Mouse (Mus musculus) spleen, adult 2 months (tissue): Measurements from ENCODE around the gene Myt1l. TPM values are rescaled to one million over a fixed set of nuclear protein-coding genes. Genes with fewer than 3 reads are reported as not detected.

Experiments used
- DNase-seq, 2 experiments: peaks; one replicate each; pipeline versions ENCODE4 v3.0.0 to v3.0.0-alpha.2; 2012 to 2021; ENCODE audit warnings: low spot score in 2 of 2, low read depth in 1 of 2
- H3K27ac ChIP-seq: fragments of 200-500 bp; 2 replicates; pipeline ENCODE4 v1.5.1; 2012; ENCODE audit warnings: low read length, inconsistent platforms; ENCODE audit not compliant: insufficient read depth
- H3K27me3 ChIP-seq: fragments of 200-500 bp; 2 replicates; pipeline ENCODE4 v1.6.1; 2012; ENCODE audit warnings: mild to moderate bottlenecking, moderate library complexity, low read length, inconsistent platforms; ENCODE audit not compliant: control insufficient read depth, insufficient read depth
- H3K36me3 ChIP-seq: fragments of 200-500 bp; 2 replicates; pipeline ENCODE4 v1.6.1; 2012; ENCODE audit warnings: mild to moderate bottlenecking, low read length, inconsistent platforms; ENCODE audit not compliant: control insufficient read depth, insufficient read depth
- H3K4me1 ChIP-seq: fragments of 200-500 bp; 2 replicates; pipeline ENCODE4 v1.6.1; 2011; ENCODE audit warnings: inconsistent platforms; ENCODE audit not compliant: control insufficient read depth, insufficient read depth, insufficient read length
- H3K4me3 ChIP-seq: fragments of 200-500 bp; 2 replicates; pipeline ENCODE4 v1.5.1; 2011; ENCODE audit warnings: mild to moderate bottlenecking, inconsistent platforms; ENCODE audit not compliant: insufficient read depth, insufficient read length; ENCODE audit errors: extremely low read depth
- CTCF ChIP-seq: fragments of 200-500 bp; IDR thresholded peaks from 2 replicates; pipeline ENCODE4 v1.5.1; 2011; ENCODE audit warnings: mild to moderate bottlenecking, inconsistent platforms; ENCODE audit not compliant: insufficient read depth, insufficient read length, insufficient replicate concordance; ENCODE audit errors: extremely low read depth
- POLR2A ChIP-seq: fragments of 200-500 bp; IDR thresholded peaks from 2 replicates; pipeline ENCODE4 v1.6.1; 2011; ENCODE audit warnings: low read depth, low read length, inconsistent platforms
- WGBS: fragments of 180-500 bp; shearing (Covaris S2); methylation state at CpG from one replicate; pipeline ENCODE4 v1.1.7; 2018; 5-methylcytosine and 5-hydroxymethylcytosine counted together
- polyA plus RNA-seq: library from polyadenylated mRNA; depleted of rRNA; stranded (reverse); fragments of >200 nt; gene quantifications from 2 replicates; pipeline ENCODE4 v1.2.3, GENCODE M21; 2012

The Myt1l gene
- polyA plus RNA-seq, 1 experiment = not detected

- TF ChIP-seq CTCF (no peak), POLR2A (no peak)
- DNase-seq = no peak
- Histone ChIP-seq H3K36me3 (no peaks in the 10 kb centered on the region), H3K4me3 (no peak overlapping the region), H3K27me3 (no peaks in the 10 kb centered on the region), H3K4me1 (no peaks in the 10 kb centered on the region), H3K27ac (no peak overlapping the region)
- WGBS = 55% methylated on average over 3 of the region's 3 CpGs
These were observed 17.9 kb downstream of the Myt1l start for GRCm38 (mm10) chr12:29546073-29546472.

- no peak for DNase-seq
- no peak overlapping the region for H3K4me3 ChIP-seq
- H3K27me3 ChIP-seq = no peaks in the 10 kb centered on the region
- TF ChIP-seq POLR2A (no peak), CTCF (no peak)
- H3K4me1 ChIP-seq = no peaks in the 10 kb centered on the region
- WGBS = 72% methylated on average over 5 of the region's 5 CpGs
- H3K27ac ChIP-seq = no peak overlapping the region
- H3K36me3 ChIP-seq = no peaks in the 10 kb centered on the region
These were observed 18.9 kb downstream of the Myt1l start for GRCm38 (mm10) chr12:29547112-29547511.

GRCm38 (mm10) chr12:29547755-29548154 lies 19.6 kb downstream of the Myt1l start:
- H3K4me1 ChIP-seq = no peaks in the 10 kb centered on the region
- TF ChIP-seq POLR2A (no peak), CTCF (no peak)
- 57% methylated on average over 6 of the region's 6 CpGs for WGBS
- H3K27ac ChIP-seq = no peak overlapping the region
- no peak overlapping the region for H3K4me3 ChIP-seq
- DNase-seq = no peak
- H3K36me3 ChIP-seq = no peaks in the 10 kb centered on the region
- no peaks in the 10 kb centered on the region for H3K27me3 ChIP-seq

- Histone ChIP-seq H3K27me3 (no peaks in the 10 kb centered on the region), H3K36me3 (no peaks in the 10 kb centered on the region), H3K4me3 (no peak overlapping the region), H3K4me1 (no peaks in the 10 kb centered on the region), H3K27ac (no peak overlapping the region)
- DNase-seq = no peak
- TF ChIP-seq CTCF (no peak), POLR2A (no peak)
- 71% methylated on average over 7 of the region's 7 CpGs for WGBS
These were observed 25.0 kb downstream of the Myt1l start for GRCm38 (mm10) chr12:29553138-29553537.

GRCm38 (mm10) chr12:29555718-29556117 lies 27.5 kb downstream of the Myt1l start:
- no peaks in the 10 kb centered on the region for H3K36me3 ChIP-seq
- H3K4me3 ChIP-seq = no peak overlapping the region
- no peak overlapping the region for H3K27ac ChIP-seq
- TF ChIP-seq POLR2A (no peak), CTCF (no peak)
- no peaks in the 10 kb centered on the region for H3K4me1 ChIP-seq
- H3K27me3 ChIP-seq = no peaks in the 10 kb centered on the region
- 72% methylated on average over 4 of the region's 4 CpGs for WGBS
- no peak for DNase-seq

GRCm38 (mm10) chr12:29556408-29556807 lies 28.2 kb downstream of the Myt1l start:
- no peaks in the 10 kb centered on the region for H3K27me3 ChIP-seq
- H3K4me3 ChIP-seq = no peak overlapping the region
- DNase-seq = no peak
- H3K27ac ChIP-seq = no peak overlapping the region
- H3K36me3 ChIP-seq = no peaks in the 10 kb centered on the region
- TF ChIP-seq CTCF (no peak), POLR2A (no peak)
- H3K4me1 ChIP-seq = no peaks in the 10 kb centered on the region
- 70% methylated on average over 3 of the region's 3 CpGs for WGBS

- Histone ChIP-seq H3K36me3 (no peaks in the 10 kb centered on the region), H3K4me1 (no peaks in the 10 kb centered on the region), H3K27me3 (no peaks in the 10 kb centered on the region), H3K27ac (no peak overlapping the region), H3K4me3 (no peak overlapping the region)
- WGBS = 63% methylated on average over 6 of the region's 6 CpGs
- TF ChIP-seq CTCF (no peak), POLR2A (no peak)
- no peak for DNase-seq
These were observed 28.7 kb downstream of the Myt1l start for GRCm38 (mm10) chr12:29556901-29557300.
